Mouse (Mus musculus) heart, embryonic 12.5 days (tissue): ENCODE data around the gene Clcn7. TPM values are rescaled to one million over a fixed set of nuclear protein-coding genes. Genes with fewer than 3 reads are reported as not detected.

Source experiments
- ATAC-seq: fragments of 200-750 bp; cut with Nextera tagmentation; 2 replicates; pipeline ENCODE4 v1.8.0; 2017; ENCODE audit warnings: moderate TSS enrichment, moderate library complexity; ENCODE audit not compliant: insufficient number of reproducible peaks, low FRiP score
- H3K27ac ChIP-seq: fragments of 300-500 bp; sonication (generic); 2 replicates; pipeline ENCODE4 v1.5.1; 2016; ENCODE audit warnings: mild to moderate bottlenecking, moderate library complexity; ENCODE audit not compliant: poor library complexity, severe bottlenecking
- H3K27me3 ChIP-seq: fragments of 300-500 bp; sonication (generic); replicated peaks from 2 replicates; pipeline ENCODE4 v1.6.1; 2016; ENCODE audit warnings: mild to moderate bottlenecking, moderate library complexity
- H3K36me3 ChIP-seq: fragments of 300-500 bp; sonication (generic); 2 replicates; pipeline ENCODE4 v1.6.1; 2016; ENCODE audit warnings: mild to moderate bottlenecking, moderate library complexity
- H3K4me1 ChIP-seq: fragments of 300-500 bp; sonication (generic); replicated peaks from 2 replicates; pipeline ENCODE4 v1.6.1; 2016; ENCODE audit warnings: mild to moderate bottlenecking
- H3K4me2 ChIP-seq: fragments of 300-500 bp; sonication (generic); 2 replicates; pipeline ENCODE4 v1.6.1; 2016; ENCODE audit warnings: mild to moderate bottlenecking, moderate library complexity
- H3K4me3 ChIP-seq: fragments of 300-500 bp; sonication (generic); 2 replicates; pipeline ENCODE4 v1.5.1; 2016; ENCODE audit warnings: mild to moderate bottlenecking
- H3K9ac ChIP-seq: fragments of 300-500 bp; sonication (generic); 2 replicates; pipeline ENCODE4 v1.6.1; 2016; ENCODE audit warnings: mild to moderate bottlenecking, moderate library complexity
- H3K9me3 ChIP-seq: fragments of 300-500 bp; sonication (generic); replicated peaks from 2 replicates; pipeline ENCODE4 v1.6.1; 2016; ENCODE audit warnings: mild to moderate bottlenecking, moderate library complexity
- WGBS: fragments of 180-500 bp; shearing (Covaris S2); methylation state at CpG from one replicate; pipeline ENCODE4 v1.1.7; 2016; 5-methylcytosine and 5-hydroxymethylcytosine counted together
- polyA plus RNA-seq: library from polyadenylated mRNA; unstranded; fragments of >200 nt; fragmentation: Nextera tagmentation; extraction: Ambion mirVana; gene quantifications from 2 replicates; pipeline ENCODE4 v1.2.1, GENCODE M21; 2016

The Clcn7 gene
- polyA plus RNA-seq = 19.5 and 21.1 TPM in 2 replicates

DNA sequence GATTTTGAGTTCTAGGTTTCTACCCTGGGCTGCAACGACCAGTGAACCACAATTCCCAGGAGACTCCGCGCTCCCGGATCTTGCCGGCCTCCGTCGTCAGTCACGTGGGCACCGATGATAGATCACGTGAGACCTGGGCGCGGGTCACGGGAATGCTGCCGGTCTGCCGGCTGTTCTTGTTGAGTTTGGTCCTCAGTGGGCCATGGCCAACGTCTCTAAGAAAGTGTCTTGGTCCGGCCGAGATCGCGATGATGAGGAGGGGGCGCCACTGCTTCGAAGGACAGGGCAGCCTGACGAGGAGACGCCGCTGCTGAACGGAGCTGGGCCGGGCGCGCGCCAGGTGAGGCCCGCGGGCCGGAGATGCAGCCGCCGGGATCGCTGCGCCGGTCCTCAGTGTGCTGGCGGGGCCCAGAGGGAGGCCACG, at the start of gene Clcn7:
TSS of gene Clcn7 (plus strand) at position 117 of the 424 bp plus-strand sequence.
- Histone ChIP-seq H3K27ac (no peak within 1 kb of the TSS), H3K9me3 (no peaks in the 10 kb centered on the region), H3K4me2 (peak within 1 kb of the TSS; percentile 74), H3K9ac (peak within 1 kb of the TSS; percentile 82), H3K36me3 (peaks cover 11% of the 10 kb centered on the region; the same call in 1 of the 2 replicates), H3K4me1 (peaks cover 11% of the 10 kb centered on the region), H3K27me3 (no peaks in the 10 kb centered on the region), H3K4me3 (peak within 1 kb of the TSS; percentile 89)
- peak; percentile 97 for ATAC-seq
- under 1% methylated on average over 40 of the region's 40 CpGs for WGBS

GRCm38 (mm10) chr17:25083444-25083931, 49.7 kb upstream of the Clcn7 start, which contains the start of gene Tmem204:
TSS of gene Tmem204 (minus strand) at chr17:25083591.
- Histone ChIP-seq H3K4me1 (peaks cover 57% of the 10 kb centered on the region), H3K4me2 (no peak within 1 kb of the TSS)

GRCm38 (mm10) chr17:25084835-25085385, 48.3 kb upstream of the Clcn7 start:
- H3K4me1 ChIP-seq = peaks cover 60% of the 10 kb centered on the region
- no peaks in the 10 kb centered on the region for H3K9me3 ChIP-seq
- ATAC-seq = no peak
- 86% methylated on average over 13 of the region's 13 CpGs for WGBS
- H3K9ac ChIP-seq = no peak overlapping the region
- no peak overlapping the region for H3K4me3 ChIP-seq
- no peak overlapping the region for H3K4me2 ChIP-seq
- H3K27ac ChIP-seq = no peak overlapping the region
- peaks cover 2% of the 10 kb centered on the region; the same call in 1 of the 2 replicates for H3K36me3 ChIP-seq
- no peaks in the 10 kb centered on the region for H3K27me3 ChIP-seq

More at GRCm38 (mm10) chr17:25083444-25083931, 49.7 kb upstream of the Clcn7 start, which contains the start of gene Tmem204:
- WGBS = 11% methylated on average over 7 of the region's 7 CpGs
- H3K4me3 ChIP-seq = no peak within 1 kb of the TSS
- no peaks in the 10 kb centered on the region for H3K9me3 ChIP-seq
- ATAC-seq = peak; percentile 77
- H3K27ac ChIP-seq = peak within 1 kb of the TSS; percentile 90
- H3K27me3 ChIP-seq = no peaks in the 10 kb centered on the region
- H3K9ac ChIP-seq = no peak within 1 kb of the TSS
- 0 out of 2 replicates have a peak, but pooled peaks cover 2% of the 10 kb centered on the region for H3K36me3 ChIP-seq

DNA sequence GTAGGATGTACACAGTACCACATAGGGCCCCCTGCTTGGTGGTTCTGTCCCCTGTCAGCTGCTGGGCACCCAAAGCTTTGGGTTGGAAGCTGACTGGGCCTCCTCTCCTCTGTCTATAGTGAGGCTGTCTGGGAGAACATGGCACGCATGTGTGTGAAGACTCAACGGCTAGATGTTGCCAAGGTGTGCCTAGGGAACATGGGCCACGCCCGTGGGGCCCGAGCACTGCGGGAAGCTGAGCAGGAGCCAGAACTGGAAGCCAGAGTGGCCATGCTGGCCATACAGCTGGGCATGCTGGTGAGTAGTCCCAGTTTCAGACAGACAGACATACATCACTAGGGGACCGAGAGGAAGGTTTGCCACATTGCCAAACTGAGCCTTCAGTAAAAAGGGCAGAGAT, 46.5 kb upstream of the Clcn7 start:
- no peaks in the 10 kb centered on the region for H3K9me3 ChIP-seq
- H3K4me1 ChIP-seq = peaks cover 47% of the 10 kb centered on the region
- H3K4me2 ChIP-seq = no peak overlapping the region
- no peak overlapping the region for H3K27ac ChIP-seq
- ATAC-seq = no peak
- H3K9ac ChIP-seq = no peak overlapping the region
- no peaks in the 10 kb centered on the region for H3K27me3 ChIP-seq
- H3K4me3 ChIP-seq = no peak overlapping the region
- whole genome bisulfite sequencing = 89% methylated on average over 7 of the region's 7 CpGs
- H3K36me3 ChIP-seq = peaks cover 2% of the 10 kb centered on the region; the same call in 1 of the 2 replicates

GRCm38 (mm10) chr17:25089158-25089557, 44.0 kb upstream of the Clcn7 start:
- peak overlapping the region; percentile 24; the same call in 1 of the 2 replicates for H3K9ac ChIP-seq

DNA sequence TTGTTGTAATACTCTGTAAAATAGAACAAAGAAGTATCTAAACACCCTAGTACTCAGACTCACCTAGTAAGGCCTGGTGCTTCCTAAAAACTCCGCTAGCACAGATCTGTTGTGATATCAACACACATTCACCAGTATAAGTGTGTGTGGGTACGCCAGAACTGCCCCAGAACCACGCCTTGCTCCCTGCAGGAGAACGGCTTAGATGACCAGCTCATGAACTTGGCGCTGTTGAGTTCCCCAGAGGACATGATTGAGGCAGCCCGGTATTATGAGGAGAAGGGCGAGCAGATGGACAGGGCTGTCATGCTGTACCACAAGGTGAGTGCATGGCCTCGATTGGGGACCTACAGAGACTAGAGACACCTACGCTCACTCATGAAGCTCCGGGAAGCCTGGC, 42.7 kb upstream of the Clcn7 start:
- Histone ChIP-seq H3K4me2 (peak overlapping the region; percentile 23), H3K4me3 (no peak overlapping the region), H3K27me3 (no peaks in the 10 kb centered on the region), H3K9ac (no peak overlapping the region), H3K27ac (no peak overlapping the region), H3K36me3 (peaks cover 21% of the 10 kb centered on the region), H3K4me1 (peaks cover 14% of the 10 kb centered on the region), H3K9me3 (no peaks in the 10 kb centered on the region)
- 88% methylated on average over 10 of the region's 10 CpGs for WGBS
- ATAC-seq = no peak

More at GRCm38 (mm10) chr17:25089158-25089557, 44.0 kb upstream of the Clcn7 start:
- Histone ChIP-seq H3K36me3 (peaks cover 15% of the 10 kb centered on the region), H3K27me3 (no peaks in the 10 kb centered on the region), H3K4me1 (peaks cover 24% of the 10 kb centered on the region), H3K4me3 (peak overlapping the region; percentile 15; the same call in 1 of the 2 replicates), H3K9me3 (no peaks in the 10 kb centered on the region), H3K4me2 (peak overlapping the region; percentile 19; the same call in 1 of the 2 replicates), H3K27ac (peak overlapping the region; percentile 55)
- 50% methylated on average over 10 of the region's 10 CpGs for WGBS
- peak; percentile 85 for ATAC-seq

- Histone ChIP-seq H3K4me1 (no peaks in the 10 kb centered on the region), H3K9me3 (no peaks in the 10 kb centered on the region), H3K4me2 (no peak overlapping the region), H3K27ac (no peak overlapping the region), H3K9ac (no peak overlapping the region), H3K4me3 (no peak overlapping the region), H3K27me3 (no peaks in the 10 kb centered on the region), H3K36me3 (peaks cover 57% of the 10 kb centered on the region)
- WGBS = 84% methylated on average over 2 of the region's 2 CpGs
- no peak for ATAC-seq
These were observed 37.0 kb upstream of the Clcn7 start for GRCm38 (mm10) chr17:25096221-25096620.

DNA sequence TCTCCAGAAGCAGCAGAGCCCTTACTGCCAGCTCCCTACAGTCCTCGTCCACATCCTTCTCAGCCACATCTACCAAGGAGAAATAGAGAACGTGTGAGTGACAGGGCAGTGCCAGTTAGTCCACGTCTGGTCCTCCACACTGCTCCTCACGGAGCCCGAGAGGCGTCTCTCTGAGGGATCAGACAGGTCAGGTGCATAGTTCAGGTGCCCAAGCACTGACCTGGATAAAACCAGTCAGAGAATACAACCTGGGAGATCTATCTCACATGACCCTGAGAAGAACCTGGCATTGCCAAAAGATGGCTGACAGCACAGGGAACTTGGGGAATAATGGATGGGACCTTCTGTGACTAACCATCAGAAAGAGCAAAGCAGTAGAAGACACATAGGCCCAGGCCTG, 33.1 kb upstream of the Clcn7 start:
- ATAC-seq = no peak
- no peaks in the 10 kb centered on the region for H3K4me1 ChIP-seq
- 89% methylated on average over 6 of the region's 6 CpGs for whole genome bisulfite sequencing

DNA sequence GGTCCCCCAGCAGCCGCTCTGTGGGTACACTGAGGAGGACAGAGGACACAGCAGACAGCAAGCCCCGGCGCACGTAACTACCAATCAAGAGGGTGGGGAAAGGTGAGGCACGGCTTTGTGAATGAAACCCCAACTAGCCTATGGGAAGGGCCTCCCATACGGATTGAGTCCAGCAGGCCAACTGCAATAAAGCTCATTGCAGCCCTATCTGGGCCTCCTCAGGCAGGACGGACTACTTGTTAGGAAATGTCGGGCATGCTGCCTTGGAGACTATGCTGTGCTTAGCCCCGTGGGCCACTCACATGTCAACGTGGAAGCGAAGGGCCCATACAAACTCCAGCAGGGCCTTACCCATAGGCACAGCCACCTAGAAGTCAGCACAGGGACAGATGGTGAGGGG, 31.9 kb upstream of the Clcn7 start:
- WGBS = 92% methylated on average over 11 of the region's 11 CpGs
- H3K27ac ChIP-seq = no peak overlapping the region
- no peak overlapping the region for H3K9ac ChIP-seq
- H3K4me1 ChIP-seq = no peaks in the 10 kb centered on the region
- no peaks in the 10 kb centered on the region for H3K9me3 ChIP-seq
- H3K4me3 ChIP-seq = no peak overlapping the region
- ATAC-seq = no peak
- H3K27me3 ChIP-seq = no peaks in the 10 kb centered on the region
- no peak overlapping the region for H3K4me2 ChIP-seq
- H3K36me3 ChIP-seq = peaks cover 87% of the 10 kb centered on the region

More for the DNA sequence above, 33.1 kb upstream of the Clcn7 start:
- no peak overlapping the region for H3K4me3 ChIP-seq
- H3K27me3 ChIP-seq = no peaks in the 10 kb centered on the region
- no peak overlapping the region for H3K4me2 ChIP-seq
- H3K27ac ChIP-seq = no peak overlapping the region
- H3K9me3 ChIP-seq = no peaks in the 10 kb centered on the region
- no peak overlapping the region for H3K9ac ChIP-seq
- peaks cover 74% of the 10 kb centered on the region for H3K36me3 ChIP-seq

DNA sequence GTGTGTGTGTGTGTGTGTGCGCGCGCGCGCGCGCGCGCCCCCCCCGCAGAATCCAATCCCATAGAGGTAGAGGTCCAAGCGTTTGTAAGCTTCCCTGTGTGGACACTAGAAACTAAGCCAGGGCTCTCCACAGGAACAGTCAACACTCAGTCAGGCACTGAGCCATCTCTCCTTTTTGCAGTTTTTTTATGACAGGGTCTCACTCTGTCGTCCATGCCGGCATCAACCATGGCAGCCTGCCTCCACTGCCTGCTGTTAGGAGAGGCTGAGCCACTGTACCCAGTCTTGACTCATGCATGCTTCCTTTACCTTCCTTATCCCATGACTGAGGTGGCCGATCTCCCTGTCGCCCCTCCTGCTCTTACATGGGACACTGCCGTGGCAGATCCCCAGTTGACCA, 25.4 kb upstream of the Clcn7 start:
- no peak overlapping the region for H3K4me2 ChIP-seq
- H3K9me3 ChIP-seq = no peaks in the 10 kb centered on the region
- peaks cover 91% of the 10 kb centered on the region for H3K36me3 ChIP-seq
- peaks cover 5% of the 10 kb centered on the region; the same call in 1 of the 2 replicates for H3K4me1 ChIP-seq
- ATAC-seq = no peak
- no peak overlapping the region for H3K4me3 ChIP-seq
- no peaks in the 10 kb centered on the region for H3K27me3 ChIP-seq
- H3K27ac ChIP-seq = no peak overlapping the region
- no peak overlapping the region for H3K9ac ChIP-seq
- WGBS = 93% methylated on average over 16 of the region's 16 CpGs

DNA sequence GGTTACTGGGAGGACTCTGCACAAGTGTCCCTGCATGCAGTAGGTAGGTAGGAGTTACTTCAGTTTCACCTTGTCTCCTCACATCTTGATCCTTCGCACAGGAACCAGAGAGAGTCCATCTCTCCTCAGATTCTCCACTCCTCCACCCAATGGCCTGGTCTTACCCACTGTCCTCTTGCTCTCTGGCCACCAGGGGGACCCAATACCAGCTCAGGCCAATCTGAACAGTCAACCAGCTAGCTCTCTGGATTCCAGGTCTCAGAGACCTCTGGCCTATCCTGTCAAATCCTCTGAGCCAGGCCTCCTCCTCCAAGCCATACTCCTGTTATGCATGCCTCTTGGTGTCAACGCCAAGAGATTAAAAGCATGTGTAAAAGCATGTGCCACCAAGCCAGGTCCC, 23.6 kb upstream of the Clcn7 start:
- no peak overlapping the region for H3K4me3 ChIP-seq
- peaks cover 6% of the 10 kb centered on the region for H3K4me1 ChIP-seq
- no peak overlapping the region for H3K4me2 ChIP-seq
- 72% methylated on average over 2 of the region's 2 CpGs for WGBS
- H3K27me3 ChIP-seq = no peaks in the 10 kb centered on the region
- peaks cover 87% of the 10 kb centered on the region for H3K36me3 ChIP-seq
- no peak for ATAC-seq
- H3K9ac ChIP-seq = no peak overlapping the region
- H3K27ac ChIP-seq = no peak overlapping the region
- no peaks in the 10 kb centered on the region for H3K9me3 ChIP-seq
